Mouse (Mus musculus) limb, embryonic 14.5 days (tissue): ENCODE measurements at regions not wholly inside any gene's neighbourhood (a gene's known extent, or its start where the extent isn't known, plus 50 kb on each side); places are given as distances from the start of the nearest gene placed in this dataset.
"Not testable (repeated sequence)": the region's sequence is repeated elsewhere in the genome, so short reads cannot be mapped to it uniquely, and the experiment has no call there.

Experiments used
- ATAC-seq: fragments of 200-750 bp; cut with Nextera tagmentation; 2 replicates; pipeline ENCODE4 v1.8.0; 2017; ENCODE audit warnings: low read depth, moderate number of reproducible peaks, moderate TSS enrichment; ENCODE audit not compliant: low FRiP score
- DNase-seq: peaks from one replicate; pipeline ENCODE4 v3.0.0-alpha.2; 2015; ENCODE audit warnings: low spot score
- H3K27ac ChIP-seq: fragments of 300-500 bp; sonication (generic); replicated peaks from 2 replicates; pipeline ENCODE4 v1.5.1; 2014; ENCODE audit warnings: low read depth, mild to moderate bottlenecking, low read length, moderate library complexity, mixed read lengths
- H3K27me3 ChIP-seq: fragments of 300-500 bp; sonication (generic); 2 replicates; pipeline ENCODE4 v1.6.1; 2014; ENCODE audit warnings: low read length, mixed read lengths; ENCODE audit not compliant: control insufficient read depth, insufficient read depth
- H3K36me3 ChIP-seq: fragments of 300-500 bp; sonication (generic); 2 replicates; pipeline ENCODE4 v1.6.1; 2014; ENCODE audit warnings: mild to moderate bottlenecking, low read length, moderate library complexity, mixed read lengths; ENCODE audit not compliant: control insufficient read depth, insufficient read depth
- H3K4me1 ChIP-seq: fragments of 300-500 bp; sonication (generic); 2 replicates; pipeline ENCODE4 v1.6.1; 2014; ENCODE audit warnings: antibody characterized with exemption, low read length, mixed read lengths; ENCODE audit not compliant: control insufficient read depth, insufficient read depth
- H3K4me2 ChIP-seq: fragments of 300-500 bp; sonication (generic); replicated peaks from 2 replicates; pipeline ENCODE4 v1.6.1; 2014; ENCODE audit warnings: low read depth, mild to moderate bottlenecking, low read length, moderate library complexity; ENCODE audit not compliant: severe bottlenecking
- H3K4me3 ChIP-seq: fragments of 300-500 bp; sonication (generic); replicated peaks from 2 replicates; pipeline ENCODE4 v1.5.1; 2014; ENCODE audit warnings: low read length
- H3K9ac ChIP-seq: fragments of 300-500 bp; sonication (generic); 2 replicates; pipeline ENCODE4 v1.6.1; 2014; ENCODE audit warnings: mild to moderate bottlenecking, low read depth, low read length, moderate library complexity; ENCODE audit not compliant: severe bottlenecking
- H3K9me3 ChIP-seq: fragments of 300-500 bp; sonication (generic); 2 replicates; pipeline ENCODE4 v1.6.1; 2016; ENCODE audit warnings: low read length; ENCODE audit not compliant: control insufficient read depth
- POLR2A ChIP-seq: fragments of 200-500 bp; IDR thresholded peaks from 2 replicates; pipeline ENCODE4 v1.8.0; 2012; ENCODE audit warnings: inconsistent platforms, mild to moderate bottlenecking, moderate library complexity, borderline replicate concordance; ENCODE audit not compliant: insufficient read depth, insufficient read length; ENCODE audit errors: extremely low read depth
- WGBS: fragments of 180-500 bp; shearing (Covaris S2); extraction: QIAGEN DNeasy Blood & Tissue Kit; methylation state at CpG from one replicate; pipeline ENCODE4 v1.1.7; 2014; 5-methylcytosine and 5-hydroxymethylcytosine counted together

DNA sequence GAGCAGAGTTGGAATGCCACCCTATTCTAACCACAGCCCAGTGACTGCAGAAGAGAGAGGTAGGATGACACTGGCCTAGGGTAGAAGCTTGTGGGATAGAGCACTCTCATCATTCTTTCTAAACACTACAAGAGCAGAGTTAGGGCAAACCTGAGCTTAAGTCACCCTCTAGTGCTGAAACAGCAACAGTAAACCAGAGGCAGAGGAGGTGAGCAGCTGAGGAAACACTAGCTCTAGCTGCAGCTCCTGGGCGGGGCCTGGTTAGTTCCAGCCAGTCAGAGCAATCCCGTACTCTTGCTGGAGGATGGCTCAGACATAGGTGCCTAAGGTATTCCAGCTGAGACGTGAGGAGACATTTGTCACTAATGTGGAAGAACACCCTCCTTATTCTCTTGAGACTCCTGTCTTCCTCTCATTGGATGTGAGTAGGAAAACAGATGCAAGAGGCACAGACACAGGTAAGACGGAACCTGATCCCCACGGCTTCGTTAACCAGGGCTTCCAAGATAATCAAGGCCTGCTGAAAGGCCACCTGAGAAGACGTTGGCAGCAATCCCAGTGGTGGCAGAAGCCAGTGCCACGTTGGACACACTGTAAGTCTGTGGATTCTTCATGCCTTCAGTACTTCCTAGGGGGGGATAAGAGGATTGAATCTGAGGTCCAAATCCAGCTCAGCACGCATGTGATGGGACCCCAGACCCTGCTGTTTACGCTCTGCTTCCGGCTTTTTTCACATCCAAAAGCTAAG lies 101.3 kb downstream of the Rchy1 start:
- H3K9ac ChIP-seq, result no peak overlapping the region
- TF ChIP-seq POLR2A, result no peak
- no peak overlapping the region for H3K4me3 ChIP-seq
- no peaks in the 10 kb centered on the region for H3K9me3 ChIP-seq
- ATAC-seq, result peak; percentile 73; the same call in 1 of the 2 replicates
- no peaks in the 10 kb centered on the region for H3K36me3 ChIP-seq
- peak; percentile 66 for DNase-seq
- H3K4me1 ChIP-seq, result no peaks in the 10 kb centered on the region
- H3K27ac ChIP-seq, result no peak overlapping the region
- H3K4me2 ChIP-seq, result no peak overlapping the region
- no peaks in the 10 kb centered on the region for H3K27me3 ChIP-seq
- 57% methylated on average over 11 of the region's 11 CpGs for WGBS

GRCm38 (mm10) chr5:91860489-91860888 lies 102.4 kb downstream of the Rchy1 start:
- Histone ChIP-seq H3K4me2 (no peak overlapping the region), H3K4me3 (no peak overlapping the region), H3K27ac (no peak overlapping the region), H3K27me3 (no peaks in the 10 kb centered on the region), H3K9me3 (no peaks in the 10 kb centered on the region), H3K9ac (no peak overlapping the region), H3K36me3 (no peaks in the 10 kb centered on the region), H3K4me1 (no peaks in the 10 kb centered on the region)
- no peak for ATAC-seq
- no peak for DNase-seq
- WGBS, result 81% methylated on average over 2 of the region's 2 CpGs
- no peak for TF ChIP-seq POLR2A

- H3K9me3 ChIP-seq, result no peaks in the 10 kb centered on the region
- no peak overlapping the region for H3K9ac ChIP-seq
- no peaks in the 10 kb centered on the region for H3K36me3 ChIP-seq
- no peak overlapping the region for H3K27ac ChIP-seq
- TF ChIP-seq POLR2A, result no peak
- H3K4me2 ChIP-seq, result no peak overlapping the region
- H3K4me1 ChIP-seq, result no peaks in the 10 kb centered on the region
- DNase-seq (no peak), ATAC-seq (no peak)
- 69% methylated on average over 4 of the region's 4 CpGs for WGBS
- H3K27me3 ChIP-seq, result no peaks in the 10 kb centered on the region
- H3K4me3 ChIP-seq, result no peak overlapping the region
These were observed 110.5 kb downstream of the Rchy1 start for GRCm38 (mm10) chr5:91852330-91852729.

DNA sequence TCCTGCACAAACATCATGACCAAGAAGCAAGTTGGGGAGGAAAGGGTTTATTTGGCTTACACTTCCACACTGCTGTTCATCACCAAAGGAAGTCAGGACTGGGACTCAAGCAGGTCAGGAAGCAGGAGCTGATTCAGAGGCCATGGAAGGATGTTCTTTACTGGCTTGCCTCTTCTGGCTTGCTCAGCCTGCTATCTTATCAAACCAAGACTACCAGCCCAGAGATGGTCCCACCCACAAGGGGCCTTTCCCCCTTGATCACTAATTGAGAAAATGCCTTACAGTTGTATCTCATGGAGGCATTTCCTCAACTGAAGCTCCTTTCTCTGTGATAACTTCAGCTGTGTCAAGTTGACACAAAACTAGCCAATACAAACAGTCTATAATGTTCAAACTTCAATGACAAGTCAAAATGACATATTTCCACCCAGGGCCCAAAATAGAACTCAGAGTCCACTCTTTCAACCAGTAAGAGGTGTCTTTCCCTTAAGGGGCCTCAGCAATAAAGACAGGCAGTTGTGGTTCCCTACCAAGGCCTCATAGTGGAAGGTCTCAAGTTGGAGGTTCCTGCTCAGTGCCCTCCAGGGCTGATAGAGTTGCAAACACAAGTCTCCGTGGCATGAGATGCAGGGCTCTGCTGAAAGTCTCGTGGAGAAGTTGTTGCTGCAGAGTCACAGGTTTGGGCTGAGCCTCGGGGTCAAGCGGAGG lies 111.9 kb downstream of the Rchy1 start:
- not testable (repeated sequence) for H3K4me3 ChIP-seq, H3K4me1 ChIP-seq, DNase-seq, H3K36me3 ChIP-seq, H3K4me2 ChIP-seq, H3K27ac ChIP-seq, ATAC-seq, H3K27me3 ChIP-seq, H3K9me3 ChIP-seq, H3K9ac ChIP-seq
- WGBS, result 91% methylated on average over 4 of the region's 4 CpGs

DNA sequence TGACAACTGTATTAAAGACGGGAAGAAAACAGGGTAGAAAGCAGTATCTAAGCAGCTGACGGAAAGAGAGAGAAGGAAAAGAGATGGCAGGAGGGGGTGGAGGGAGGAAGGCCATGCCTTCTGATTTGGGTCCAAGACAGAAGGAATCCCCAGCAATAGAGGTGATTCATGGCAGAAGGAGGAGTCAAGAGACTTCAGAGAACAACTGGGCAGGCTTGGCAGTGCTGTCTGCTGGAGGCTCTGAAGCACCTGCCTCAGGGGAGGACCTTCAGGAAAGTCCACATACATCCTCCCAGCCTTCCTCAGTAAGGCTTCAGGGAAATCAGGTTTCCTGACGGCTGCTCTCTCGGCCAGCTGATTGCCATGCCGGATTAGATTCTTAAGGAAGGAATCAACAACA lies 112.4 kb downstream of the Rchy1 start:
- H3K27ac ChIP-seq, result no peak overlapping the region
- no peaks in the 10 kb centered on the region for H3K9me3 ChIP-seq
- H3K9ac ChIP-seq, result no peak overlapping the region
- WGBS, result 85% methylated on average over 5 of the region's 5 CpGs
- no peaks in the 10 kb centered on the region for H3K36me3 ChIP-seq
- no peak for TF ChIP-seq POLR2A
- ATAC-seq (no peak), DNase-seq (no peak)
- no peak overlapping the region for H3K4me2 ChIP-seq
- no peak overlapping the region for H3K4me3 ChIP-seq
- no peaks in the 10 kb centered on the region for H3K27me3 ChIP-seq
- H3K4me1 ChIP-seq, result no peaks in the 10 kb centered on the region
